Mouse (Mus musculus) MEL (cell line): ENCODE data around the gene Nlk.

Experiments
- CTCF ChIP-seq, 3 experiments: IDR thresholded peaks in 2 of 3; conservative IDR thresholded peaks in 1 of 3; 2 replicates each; pipeline ENCODE4 v1.5.1; 2011 to 2012; ENCODE audit warnings: low read length in 3 of 3, low read depth in 2 of 3, mild to moderate bottlenecking in 2 of 3, improper control_type of control experiment in 1 of 3, inconsistent platforms in 1 of 3, mixed read lengths in 1 of 3, moderate library complexity in 1 of 3; ENCODE audit not compliant: control insufficient read depth in 1 of 3, insufficient read depth in 1 of 3, poor library complexity in 1 of 3, severe bottlenecking in 1 of 3
- GABPA ChIP-seq: IDR thresholded peaks from 2 replicates; pipeline ENCODE4 v1.6.1; 2012; ENCODE audit warnings: low read depth, mild to moderate bottlenecking, inconsistent platforms, low read length, improper control_type of control experiment, moderate library complexity
- GATA1 ChIP-seq: IDR thresholded peaks from 2 replicates; pipeline ENCODE4 v1.6.1; 2011; ENCODE audit warnings: low read depth, low read length, improper control_type of control experiment
- POLR2A ChIP-seq, 2 experiments: IDR thresholded peaks; 2 replicates each; pipeline ENCODE4 v1.6.1; 2011 to 2012; ENCODE audit warnings: low read length in 2 of 2, mild to moderate bottlenecking in 2 of 2, control low read depth in 1 of 2, improper control_type of control experiment in 1 of 2, low read depth in 1 of 2, moderate library complexity in 1 of 2; ENCODE audit not compliant: control insufficient read depth in 1 of 2, insufficient read depth in 1 of 2, poor library complexity in 1 of 2
- ZMIZ1 ChIP-seq: IDR thresholded peaks from 2 replicates; pipeline ENCODE4 v1.6.1; 2012; ENCODE audit warnings: low read depth, mild to moderate bottlenecking, inconsistent platforms, low read length, improper control_type of control experiment, moderate library complexity

GRCm38 (mm10) chr11:78600051-78600450, 97.1 kb downstream of the Nlk start:
- TF ChIP-seq CTCF (IDR thresholded peaks at IDR 0.05 in 2 of 3, conservative IDR thresholded peaks at IDR 0.05 in 1 of 3; ENCODE audit: control insufficient read depth in 1 of 3, insufficient read depth in 1 of 3, low read depth in 2 of 3, low read length in 3 of 3, poor library complexity in 1 of 3, severe bottlenecking in 1 of 3) (no peak), GATA1 (no peak), POLR2A (IDR thresholded peaks at IDR 0.05; ENCODE audit: control insufficient read depth in 1 of 2, insufficient read depth in 1 of 2, low read depth in 1 of 2, low read length in 2 of 2, poor library complexity in 1 of 2) (no peak), ZMIZ1 (no peak), GABPA (no peak)
